Mouse (Mus musculus) midbrain, embryonic 15.5 days (tissue): ENCODE results near the gene Mfrp. TPM values are rescaled to one million over a fixed set of nuclear protein-coding genes. Genes with fewer than 3 reads are reported as not detected.
"Not testable (repeated sequence)": the region's sequence is repeated elsewhere in the genome, so short reads cannot be mapped to it uniquely, and the experiment has no call there.

Source experiments
- ATAC-seq: fragments of 200-750 bp; cut with Nextera tagmentation; replicated peaks from 2 replicates; pipeline ENCODE4 v1.8.0; 2017; ENCODE audit warnings: moderate TSS enrichment
- H3K27ac ChIP-seq: fragments of 300-500 bp; sonication (generic); 2 replicates; pipeline ENCODE4 v1.5.1; 2015; ENCODE audit warnings: mild to moderate bottlenecking, inconsistent platforms
- H3K27me3 ChIP-seq: fragments of 300-500 bp; sonication (generic); replicated peaks from 2 replicates; pipeline ENCODE4 v1.6.1; 2015; ENCODE audit warnings: inconsistent platforms
- H3K36me3 ChIP-seq: fragments of 300-500 bp; sonication (generic); replicated peaks from 2 replicates; pipeline ENCODE4 v1.6.1; 2015; ENCODE audit warnings: inconsistent platforms
- H3K4me1 ChIP-seq: fragments of 300-500 bp; sonication (generic); 2 replicates; pipeline ENCODE4 v1.6.1; 2015; ENCODE audit warnings: inconsistent platforms
- H3K4me2 ChIP-seq: fragments of 300-500 bp; sonication (generic); 2 replicates; pipeline ENCODE4 v1.6.1; 2015; ENCODE audit warnings: inconsistent platforms, mild to moderate bottlenecking, moderate library complexity
- H3K4me3 ChIP-seq: fragments of 300-500 bp; sonication (generic); 2 replicates; pipeline ENCODE4 v1.5.1; 2015; ENCODE audit warnings: mild to moderate bottlenecking, inconsistent platforms
- H3K9ac ChIP-seq: fragments of 300-500 bp; sonication (generic); 2 replicates; pipeline ENCODE4 v1.6.1; 2015; ENCODE audit warnings: mild to moderate bottlenecking, inconsistent platforms
- H3K9me3 ChIP-seq: fragments of 300-500 bp; sonication (generic); 2 replicates; pipeline ENCODE4 v1.6.1; 2016; ENCODE audit warnings: inconsistent platforms
- WGBS: fragments of 180-500 bp; shearing (Covaris S2); methylation state at CpG from one replicate; pipeline ENCODE4 v1.1.7; 2015; ENCODE audit warnings: mixed read lengths; 5-methylcytosine and 5-hydroxymethylcytosine counted together
- polyA plus RNA-seq: library from polyadenylated mRNA; unstranded; fragments of >200 nt; fragmentation: Nextera tagmentation; extraction: Ambion mirVana; gene quantifications from 2 replicates; pipeline ENCODE4 v1.2.1, GENCODE M21; 2015

The Mfrp gene
- polyA plus RNA-seq, 1 experiment from 2014 or later, result 0.08 TPM

GRCm38 (mm10) chr9:44109360-44110095 is 8.0 kb downstream of the Mfrp start:
- peaks cover 54% of the 10 kb centered on the region for H3K4me1 ChIP-seq
- no peak overlapping the region for H3K9ac ChIP-seq
- 34% methylated on average over 9 of the region's 9 CpGs for whole genome bisulfite sequencing
- no peaks in the 10 kb centered on the region for H3K9me3 ChIP-seq
- no peak for ATAC-seq
- H3K4me2 ChIP-seq, result peak overlapping the region; percentile 26
- no peaks in the 10 kb centered on the region for H3K27me3 ChIP-seq
- H3K36me3 ChIP-seq, result no peaks in the 10 kb centered on the region
- no peak overlapping the region for H3K4me3 ChIP-seq
- H3K27ac ChIP-seq, result no peak overlapping the region

- H3K36me3 ChIP-seq, H3K27me3 ChIP-seq, ATAC-seq, H3K9me3 ChIP-seq, H3K27ac ChIP-seq, H3K9ac ChIP-seq, H3K4me3 ChIP-seq: not testable (repeated sequence)
- H3K4me2 ChIP-seq, result peak overlapping the region; percentile 58; the same call in 1 of the 2 replicates
- WGBS, result 78% methylated on average over 10 of the region's 12 CpGs
- peaks cover 50% of the 10 kb centered on the region for H3K4me1 ChIP-seq
Measured at GRCm38 (mm10) chr9:44111909-44112308, 10.4 kb downstream of the Mfrp start.

- H3K27ac ChIP-seq, result peak within 1 kb of the TSS; percentile 53; the same call in 1 of the 2 replicates
- peak within 1 kb of the TSS; percentile 69 for H3K9ac ChIP-seq
- peaks cover 37% of the 10 kb centered on the region for H3K4me1 ChIP-seq
- H3K4me2 ChIP-seq, result peak within 1 kb of the TSS; percentile 58
- H3K9me3 ChIP-seq, result no peaks in the 10 kb centered on the region
- H3K4me3 ChIP-seq, result peak within 1 kb of the TSS; percentile 86
- H3K27me3 ChIP-seq, result no peaks in the 10 kb centered on the region
- WGBS, result under 1% methylated on average over 50 of the region's 51 CpGs
- peak; percentile 96 for ATAC-seq
- no peaks in the 10 kb centered on the region for H3K36me3 ChIP-seq
Measured at GRCm38 (mm10) chr9:44113105-44113789, 11.7 kb downstream of the Mfrp start, which contains the start of the genes Gm49380 and Rnf26. Gene Gm49380, minus strand, starts transcription at chr9:44113500. Gene Rnf26, minus strand, starts transcription at chr9:44113517.

- H3K4me2 ChIP-seq, result no peak overlapping the region
- WGBS, result 93% methylated on average over 2 of the region's 2 CpGs
Measured at GRCm38 (mm10) chr9:44114453-44114852, 12.9 kb downstream of the Mfrp start.

DNA sequence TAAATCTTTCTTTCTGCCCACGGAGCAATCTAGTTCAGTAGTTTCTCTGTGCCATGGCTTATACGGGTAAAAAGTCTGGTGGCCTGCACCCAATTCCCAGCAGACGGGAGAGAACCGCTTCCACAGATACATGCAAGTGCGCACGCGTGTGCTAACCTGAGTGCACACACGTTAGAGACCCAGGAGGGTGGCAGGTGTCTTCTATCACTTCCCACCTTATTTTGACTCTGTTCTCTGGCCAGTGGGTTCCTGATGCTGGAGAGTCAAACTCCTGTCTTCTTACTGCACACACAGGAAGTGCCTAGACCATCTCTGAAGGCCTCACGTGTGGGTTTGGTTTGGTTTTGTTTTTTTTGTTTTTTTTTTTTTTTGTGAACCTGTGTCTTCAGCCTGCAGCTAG is 14.1 kb downstream of the Mfrp start:
- no peak overlapping the region for H3K27ac ChIP-seq
- H3K36me3 ChIP-seq, result no peaks in the 10 kb centered on the region
- H3K9me3 ChIP-seq, result no peaks in the 10 kb centered on the region
- H3K4me3 ChIP-seq, result no peak overlapping the region
- H3K9ac ChIP-seq, result no peak overlapping the region
- no peaks in the 10 kb centered on the region for H3K27me3 ChIP-seq
- no peak overlapping the region for H3K4me2 ChIP-seq
- H3K4me1 ChIP-seq, result peaks cover 13% of the 10 kb centered on the region
- ATAC-seq, result no peak
- WGBS, result 96% methylated on average over 9 of the region's 9 CpGs

More at GRCm38 (mm10) chr9:44114453-44114852, 12.9 kb downstream of the Mfrp start:
- Histone ChIP-seq H3K9me3 (no peaks in the 10 kb centered on the region), H3K4me3 (no peak overlapping the region), H3K4me1 (peaks cover 25% of the 10 kb centered on the region), H3K27me3 (no peaks in the 10 kb centered on the region), H3K36me3 (no peaks in the 10 kb centered on the region), H3K27ac (no peak overlapping the region), H3K9ac (no peak overlapping the region)
- ATAC-seq, result no peak

DNA sequence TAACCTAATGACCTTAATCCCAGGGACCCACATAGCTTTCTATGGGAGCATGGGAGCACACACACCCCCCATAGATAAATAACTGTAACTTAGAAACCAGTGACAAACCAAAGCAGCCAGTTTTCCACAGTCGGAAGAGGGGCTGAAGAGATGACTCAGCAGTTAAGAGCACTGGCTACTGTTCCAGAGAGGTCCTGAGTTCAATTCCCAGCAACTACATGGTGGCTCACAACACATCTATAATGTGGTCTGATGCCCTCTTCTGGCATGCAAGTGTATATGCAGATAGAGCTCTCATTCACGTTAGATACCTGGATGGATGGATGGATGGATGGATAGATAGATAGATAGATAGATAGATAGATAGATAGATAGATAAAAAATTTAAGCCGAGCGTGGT is 14.7 kb downstream of the Mfrp start:
- H3K27ac ChIP-seq, result no peak overlapping the region
- H3K4me1 ChIP-seq, result peaks cover 11% of the 10 kb centered on the region
- H3K4me2 ChIP-seq, result no peak overlapping the region
- 94% methylated on average over 4 of the region's 4 CpGs for WGBS
- H3K9ac ChIP-seq, result no peak overlapping the region
- no peaks in the 10 kb centered on the region for H3K9me3 ChIP-seq
- H3K36me3 ChIP-seq, result no peaks in the 10 kb centered on the region
- H3K27me3 ChIP-seq, result no peaks in the 10 kb centered on the region
- ATAC-seq, result no peak
- H3K4me3 ChIP-seq, result no peak overlapping the region

GRCm38 (mm10) chr9:44119011-44119410 is 17.5 kb downstream of the Mfrp start:
- no peaks in the 10 kb centered on the region for H3K9me3 ChIP-seq
- no peaks in the 10 kb centered on the region for H3K27me3 ChIP-seq
- H3K4me3 ChIP-seq, result no peak overlapping the region
- WGBS, result 44% methylated on average over 5 of the region's 5 CpGs
- no peaks in the 10 kb centered on the region for H3K36me3 ChIP-seq
- 0 out of 2 replicates have a peak, but pooled peaks cover 2% of the 10 kb centered on the region for H3K4me1 ChIP-seq
- no peak overlapping the region for H3K27ac ChIP-seq
- no peak overlapping the region for H3K9ac ChIP-seq
- no peak overlapping the region for H3K4me2 ChIP-seq
- ATAC-seq, result no peak

- H3K9me3 ChIP-seq, result no peaks in the 10 kb centered on the region
- H3K4me3 ChIP-seq, result no peak overlapping the region
- H3K4me1 ChIP-seq, result no peaks in the 10 kb centered on the region
- H3K4me2 ChIP-seq, result no peak overlapping the region
- 84% methylated on average over 8 of the region's 8 CpGs for WGBS
- no peak overlapping the region for H3K9ac ChIP-seq
- no peaks in the 10 kb centered on the region for H3K27me3 ChIP-seq
- H3K27ac ChIP-seq, result no peak overlapping the region
- H3K36me3 ChIP-seq, result no peaks in the 10 kb centered on the region
- no peak for ATAC-seq
Measured at GRCm38 (mm10) chr9:44119948-44120465, 18.5 kb downstream of the Mfrp start.

DNA sequence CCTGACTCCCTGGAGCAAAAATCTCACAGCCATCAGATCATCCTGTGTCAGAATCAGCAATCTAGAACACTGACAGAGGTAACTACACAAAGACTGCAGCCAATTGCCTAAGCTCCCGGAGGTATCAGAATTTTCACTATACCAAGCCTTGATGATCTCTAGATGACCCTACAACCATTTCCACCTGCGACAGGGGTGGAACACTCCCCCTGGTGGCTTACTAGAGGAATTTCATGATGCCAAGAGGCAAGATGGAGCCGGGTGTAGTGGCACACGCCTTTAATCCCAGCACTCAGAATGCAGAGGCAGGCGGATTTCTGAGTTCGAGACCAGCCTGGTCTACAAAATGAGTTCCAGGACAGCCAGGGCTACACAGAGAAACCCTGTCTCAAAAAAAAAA is 22.8 kb downstream of the Mfrp start:
- no peak for ATAC-seq

DNA sequence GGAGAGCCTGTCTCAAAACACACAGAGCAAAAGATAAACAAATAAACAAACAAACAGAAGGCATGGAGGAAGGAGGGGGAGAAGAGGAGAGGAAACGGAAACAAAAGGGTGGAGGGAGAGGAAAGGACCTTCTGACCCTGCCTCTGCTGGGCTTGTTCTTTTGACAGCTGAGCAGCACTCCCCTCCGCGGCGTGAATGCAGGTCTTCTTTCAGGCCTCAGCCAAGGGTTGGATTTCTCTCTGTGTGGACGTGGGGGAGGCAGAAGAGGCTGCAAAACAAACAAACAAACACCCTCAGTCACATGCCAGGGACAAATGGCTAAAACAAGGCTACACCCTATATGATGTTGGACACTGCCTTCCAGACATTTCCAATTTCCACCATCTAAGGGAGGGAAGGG is 23.5 kb downstream of the Mfrp start:
- WGBS, result 46% methylated on average over 5 of the region's 5 CpGs
- Histone ChIP-seq H3K4me3 (no peak overlapping the region), H3K9me3 (no peaks in the 10 kb centered on the region), H3K4me1 (peaks cover 14% of the 10 kb centered on the region), H3K27me3 (peaks cover 4% of the 10 kb centered on the region; the same call in 1 of the 2 replicates), H3K9ac (no peak overlapping the region), H3K4me2 (no peak overlapping the region), H3K36me3 (no peaks in the 10 kb centered on the region), H3K27ac (no peak overlapping the region)
- ATAC-seq, result no peak

More for the DNA sequence above, 22.8 kb downstream of the Mfrp start:
- peaks cover 4% of the 10 kb centered on the region; the same call in 1 of the 2 replicates for H3K27me3 ChIP-seq
- no peak overlapping the region for H3K4me3 ChIP-seq
- 70% methylated on average over 6 of the region's 6 CpGs for WGBS
- peaks cover 9% of the 10 kb centered on the region; the same call in 1 of the 2 replicates for H3K4me1 ChIP-seq
- no peak overlapping the region for H3K4me2 ChIP-seq
- no peaks in the 10 kb centered on the region for H3K36me3 ChIP-seq
- no peak overlapping the region for H3K27ac ChIP-seq
- no peaks in the 10 kb centered on the region for H3K9me3 ChIP-seq
- H3K9ac ChIP-seq, result no peak overlapping the region

DNA sequence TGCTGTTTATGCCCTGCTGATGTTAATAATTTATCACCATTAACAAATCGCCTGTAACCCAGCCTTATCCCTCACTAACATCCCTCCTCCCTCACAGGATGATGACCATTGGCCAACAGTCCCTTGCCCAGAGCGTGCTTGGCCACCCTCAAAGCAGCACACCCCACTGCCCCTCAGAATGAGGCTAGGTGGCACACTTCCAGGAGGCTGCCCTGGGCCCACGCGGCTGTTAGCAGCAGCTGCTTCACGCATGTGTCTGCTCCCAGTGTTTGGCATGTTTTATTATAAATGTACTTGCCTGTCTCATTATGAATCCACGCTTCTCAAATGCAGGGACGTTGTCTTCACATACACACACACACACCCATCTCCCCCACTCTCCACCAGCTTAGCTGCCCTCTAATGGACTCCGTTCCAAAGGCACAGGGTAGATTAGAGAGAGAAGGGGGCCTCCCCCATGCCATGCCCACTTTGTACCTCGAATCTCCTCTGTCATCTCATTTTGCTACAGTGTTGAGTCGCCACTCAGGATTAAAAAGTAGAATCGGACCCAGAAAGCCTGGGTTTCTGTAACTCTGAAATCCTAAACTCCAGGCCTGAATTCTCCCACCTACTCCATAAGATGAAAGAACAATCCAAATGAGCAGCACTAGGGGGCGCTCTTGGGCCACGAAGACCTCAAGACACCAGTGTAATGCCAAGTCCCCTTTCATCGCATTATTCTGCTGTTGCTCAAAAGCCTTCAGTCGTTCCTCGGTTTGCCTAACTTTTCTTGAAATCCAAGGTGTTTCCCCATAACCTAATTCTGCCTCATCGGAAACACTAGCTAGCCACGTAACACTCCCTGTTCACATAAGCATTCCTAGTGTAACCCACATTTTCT is 24.3 kb downstream of the Mfrp start:
- Histone ChIP-seq H3K9ac (no peak overlapping the region), H3K27ac (no peak overlapping the region), H3K9me3 (no peaks in the 10 kb centered on the region), H3K36me3 (no peaks in the 10 kb centered on the region), H3K4me1 (peaks cover 21% of the 10 kb centered on the region), H3K27me3 (peaks cover 4% of the 10 kb centered on the region; the same call in 1 of the 2 replicates), H3K4me3 (no peak overlapping the region), H3K4me2 (peak overlapping the region; percentile 16; the same call in 1 of the 2 replicates)
- 29% methylated on average over 18 of the region's 18 CpGs for WGBS
- ATAC-seq, result 0 out of 2 replicates have a peak, but pooled peaks have one; percentile 63
